Mouse (Mus musculus) ovary, postnatal 36 days (tissue): Measurements from ENCODE around the gene Jdp2.

Source experiments
- DNase-seq: peaks from one replicate; pipeline ENCODE4 v3.0.0; 2022; ENCODE audit warnings: low spot score, mixed read lengths

Gene Jdp2

DNA sequence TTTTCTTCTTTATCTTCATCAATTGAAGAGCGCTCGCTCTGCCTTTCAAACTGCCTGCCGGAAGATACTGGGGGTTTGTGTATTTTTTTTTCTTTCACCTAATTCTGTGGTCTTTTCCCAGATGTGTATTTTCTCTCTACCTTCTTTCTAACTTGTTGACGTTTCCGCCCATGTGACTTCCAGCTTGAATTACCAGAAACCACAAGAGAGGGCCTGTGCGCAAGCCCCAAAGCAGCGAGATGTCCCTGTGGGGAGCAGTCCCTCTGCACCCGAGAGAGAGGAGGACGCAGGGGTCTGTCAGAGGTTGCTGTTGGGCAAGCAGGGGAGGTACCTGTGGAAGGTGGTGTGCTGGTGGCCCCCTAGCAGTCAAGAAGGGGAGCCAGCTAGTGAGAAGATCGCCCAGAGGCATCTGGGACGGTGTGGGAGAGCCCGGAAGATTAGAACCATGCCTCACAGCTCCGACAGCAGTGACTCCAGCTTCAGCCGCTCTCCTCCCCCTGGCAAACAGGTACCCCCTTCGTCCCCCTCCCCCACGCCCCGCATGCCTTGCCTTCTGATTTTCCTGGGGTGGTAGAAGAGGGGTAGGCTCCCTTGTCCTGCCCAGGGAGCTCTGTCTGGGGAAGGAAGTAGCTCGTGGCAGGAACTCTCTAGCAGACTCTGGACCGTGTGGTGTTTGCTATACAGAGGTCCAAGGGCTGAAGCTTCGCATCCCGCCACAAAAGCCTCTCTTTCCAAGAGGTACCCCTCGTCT lies 87.8 kb downstream of the Jdp2 start, which contains the start of gene Batf:
TSS of gene Batf (plus strand) at position 204 of the 751 bp plus-strand sequence.
- DNase-seq: no peak

- DNase-seq: no peak
Measured at GRCm38 (mm10) chr12:85687217-85687533, 88.3 kb downstream of the Jdp2 start.

- no peak for DNase-seq
Measured at GRCm38 (mm10) chr12:85687846-85688245, 89.0 kb downstream of the Jdp2 start.
